In the genomic region with DNA sequence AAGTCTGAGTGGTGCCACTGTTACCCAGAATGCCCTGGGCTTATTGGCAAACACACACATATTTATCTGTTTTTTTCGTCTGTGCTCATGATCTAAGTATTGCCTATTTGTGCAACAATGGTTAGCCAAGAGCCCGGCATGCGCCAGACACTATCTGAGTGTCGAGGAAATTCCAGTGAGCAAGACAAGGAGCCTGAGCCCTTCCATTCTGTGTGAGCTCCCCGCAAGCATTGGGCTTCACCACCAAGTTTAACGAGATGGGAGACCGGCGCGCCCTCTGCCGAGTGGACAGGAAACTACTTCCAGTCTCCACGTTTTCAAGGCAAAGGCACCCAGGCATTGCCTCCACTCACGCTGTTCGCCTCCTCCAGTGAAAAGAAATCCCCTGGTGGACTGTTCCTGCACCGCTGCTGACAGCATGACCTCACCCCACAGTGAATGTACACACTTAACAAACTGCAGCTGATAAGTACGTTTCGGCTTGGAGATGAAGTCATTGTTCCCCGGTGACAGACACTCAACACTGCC, we compare ENCODE assay signal across 1 mouse cellular context.
TF ChIP-seq lines count a peak whose summit lies in the region.

No protein-coding gene starts in this region.

TF ChIP-seq in MEL, 35 proteins besides CTCF, POLR2A, EP300 and RAD21 (continued from another document):
- TF ChIP-seq MYB (IDR thresholded peaks at IDR 0.05; ENCODE audit: low read depth, low read length) (no peak), BHLHE40 (IDR thresholded peaks at IDR 0.05; ENCODE audit: borderline replicate concordance, low read depth, low read length) (no peak), ETS1 (IDR thresholded peaks at IDR 0.05; ENCODE audit: low read depth, low read length) (peak; percentile 98), TBP (IDR thresholded peaks at IDR 0.05; ENCODE audit: low read depth, low read length) (peak; percentile 68; the same call in 1 of the 2 replicates), SIN3A (IDR thresholded peaks at IDR 0.05; ENCODE audit: low read length) (peak; percentile 78)
TF ChIP-seq in MEL: peak in this region for 8.
